Mouse (Mus musculus) bone marrow, adult 2 months (tissue): ENCODE measurements at regions not wholly inside any gene's neighbourhood (a gene's known extent, or its start where the extent isn't known, plus 50 kb on each side); places are given as distances from the start of the nearest gene placed in this dataset.

ENCODE experiments used
- H3K27ac ChIP-seq: fragments of 200-500 bp; 2 replicates; pipeline ENCODE4 v1.5.1; 2012; ENCODE audit warnings: low read depth, mild to moderate bottlenecking, control low read depth, inconsistent platforms, low read length; ENCODE audit not compliant: control insufficient read depth, poor library complexity, insufficient read depth
- H3K4me1 ChIP-seq: fragments of 200-500 bp; 2 replicates; pipeline ENCODE4 v1.6.1; 2011; ENCODE audit warnings: low read length; ENCODE audit not compliant: control insufficient read depth, insufficient read depth
- H3K4me3 ChIP-seq: fragments of 200-500 bp; replicated peaks from 2 replicates; pipeline ENCODE3; 2011; ENCODE audit warnings: mild to moderate bottlenecking, low read depth, low read length, control low read depth; ENCODE audit not compliant: control insufficient read depth
- CTCF ChIP-seq: fragments of 200-500 bp; IDR thresholded peaks from 2 replicates; pipeline ENCODE4 v1.5.1; 2011; ENCODE audit warnings: low read length, control low read depth; ENCODE audit not compliant: control insufficient read depth, insufficient read depth
- POLR2A ChIP-seq: fragments of 200-500 bp; IDR thresholded peaks from 2 replicates; pipeline ENCODE4 v1.6.1; 2011; ENCODE audit warnings: low read depth, mild to moderate bottlenecking, control low read depth, low read length, borderline replicate concordance; ENCODE audit not compliant: control insufficient read depth
- WGBS: fragments of 180-500 bp; shearing (Covaris S2); methylation state at CpG from one replicate; pipeline ENCODE4 v1.1.7; 2018; 5-methylcytosine and 5-hydroxymethylcytosine counted together

DNA sequence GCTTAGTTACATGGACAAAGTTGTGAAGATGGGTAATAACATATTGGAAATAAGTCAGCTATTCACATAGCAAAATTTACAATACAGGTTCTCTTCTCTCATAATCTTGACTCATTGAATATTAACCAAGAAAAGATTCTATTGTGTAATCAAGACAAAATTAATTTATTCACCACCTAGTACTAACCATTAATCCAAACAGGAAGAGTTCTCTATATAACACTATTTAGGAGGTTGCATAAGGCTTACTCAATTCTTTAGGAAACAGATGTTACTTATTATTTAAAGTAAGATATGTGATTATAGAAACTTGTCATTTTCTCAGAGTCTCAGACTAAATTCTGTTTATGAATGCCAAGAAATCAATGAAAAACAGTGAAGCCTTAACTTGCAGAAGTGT is 600.4 kb upstream of the Tusc1 start:
- TF ChIP-seq CTCF (no peak), POLR2A (no peak)
- Histone ChIP-seq H3K4me3 (no peak overlapping the region), H3K4me1 (no peaks in the 10 kb centered on the region), H3K27ac (no peak overlapping the region)

DNA sequence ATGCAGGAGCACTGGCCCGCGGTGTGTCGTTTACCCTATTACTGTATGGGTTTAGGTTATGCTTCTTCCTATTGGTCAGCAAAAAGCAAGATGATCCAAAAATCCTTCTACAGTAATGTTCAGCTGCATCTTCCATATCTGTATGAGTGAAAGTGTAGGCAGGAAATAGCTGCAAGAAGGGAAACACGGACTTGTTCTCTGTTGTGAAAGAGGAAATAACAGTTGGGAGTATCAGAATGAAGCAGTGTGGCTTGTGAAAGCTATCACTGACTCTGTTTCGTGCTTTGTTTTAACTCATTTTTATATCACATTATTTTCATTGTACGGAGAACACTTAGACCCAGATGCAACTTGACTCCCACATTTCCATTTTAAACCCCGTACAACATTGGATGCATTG is 591.8 kb upstream of the Tusc1 start:
- no peaks in the 10 kb centered on the region for H3K4me1 ChIP-seq
- no peak overlapping the region for H3K27ac ChIP-seq
- 65% methylated on average over 7 of the region's 7 CpGs for WGBS
- no peak for TF ChIP-seq POLR2A
- no peak for TF ChIP-seq CTCF
- H3K4me3 ChIP-seq, result no peak overlapping the region

DNA sequence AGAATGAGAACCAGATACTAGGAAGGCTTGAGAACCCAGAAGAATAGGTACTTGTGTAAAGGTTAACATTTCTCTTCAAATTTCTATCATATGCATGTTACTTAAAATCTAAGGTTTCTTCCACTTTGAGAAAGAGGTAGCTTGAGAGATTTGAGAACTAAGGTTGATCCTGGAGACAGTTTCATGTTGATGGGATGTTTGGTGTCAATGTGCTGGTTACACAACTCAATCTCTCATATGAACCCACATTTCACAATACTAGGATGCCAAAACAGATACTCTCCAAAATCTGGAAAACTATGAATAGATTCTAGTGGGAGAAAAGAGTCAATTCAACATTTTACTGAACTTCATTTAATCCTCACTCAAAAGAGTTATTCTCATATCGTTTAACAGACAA is 589.1 kb upstream of the Tusc1 start:
- Histone ChIP-seq H3K4me3 (no peak overlapping the region), H3K4me1 (no peaks in the 10 kb centered on the region), H3K27ac (no peak overlapping the region)
- WGBS, result 70% methylated on average over 1 of the region's 1 CpGs
- TF ChIP-seq CTCF (no peak), POLR2A (no peak)

DNA sequence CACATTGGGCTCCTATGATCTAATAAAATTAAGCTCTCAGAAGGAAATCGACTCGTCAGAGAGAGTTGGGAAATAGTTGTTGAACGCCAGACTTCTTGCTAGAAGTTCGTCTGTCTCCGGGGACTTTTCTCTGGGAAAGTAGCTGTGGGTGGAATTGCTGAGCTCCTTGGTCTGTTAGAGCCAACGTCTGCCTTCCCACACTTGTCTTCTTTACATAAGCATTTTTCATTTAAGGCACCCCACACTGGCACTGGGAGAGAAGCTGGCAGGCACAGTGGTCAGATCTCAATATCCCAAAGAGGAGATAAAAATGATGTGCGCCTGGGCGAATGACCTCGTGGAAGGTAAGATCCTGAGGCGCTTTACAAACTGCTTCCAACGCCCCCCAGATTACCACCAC is 551.3 kb upstream of the Tusc1 start:
- Histone ChIP-seq H3K4me3 (no peak overlapping the region), H3K27ac (no peak overlapping the region), H3K4me1 (no peaks in the 10 kb centered on the region)
- no peak for TF ChIP-seq POLR2A
- no peak for TF ChIP-seq CTCF
- 83% methylated on average over 11 of the region's 11 CpGs for WGBS

DNA sequence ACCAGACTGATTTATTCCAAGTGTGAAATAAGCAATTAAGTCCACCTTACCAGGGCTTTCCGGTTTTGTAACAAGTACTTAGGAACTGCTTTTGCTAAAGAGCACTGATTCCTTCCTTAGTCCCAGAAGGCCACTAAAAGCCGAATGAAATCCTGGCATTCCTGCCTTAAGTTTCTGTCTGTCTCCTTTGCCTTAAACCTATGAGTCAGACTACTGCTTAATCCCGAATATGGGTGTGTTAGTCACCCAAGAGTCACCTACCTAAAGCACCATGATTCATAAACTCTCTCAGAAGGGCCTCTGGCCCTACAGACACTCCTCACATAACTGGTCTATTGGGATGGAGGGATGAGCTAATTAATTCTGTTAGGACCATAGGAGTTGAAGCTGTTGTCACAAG is 546.0 kb upstream of the Tusc1 start:
- Histone ChIP-seq H3K4me3 (no peak overlapping the region), H3K4me1 (no peaks in the 10 kb centered on the region), H3K27ac (no peak overlapping the region)
- WGBS, result 68% methylated on average over 3 of the region's 3 CpGs
- TF ChIP-seq POLR2A, result no peak
- no peak for TF ChIP-seq CTCF

DNA sequence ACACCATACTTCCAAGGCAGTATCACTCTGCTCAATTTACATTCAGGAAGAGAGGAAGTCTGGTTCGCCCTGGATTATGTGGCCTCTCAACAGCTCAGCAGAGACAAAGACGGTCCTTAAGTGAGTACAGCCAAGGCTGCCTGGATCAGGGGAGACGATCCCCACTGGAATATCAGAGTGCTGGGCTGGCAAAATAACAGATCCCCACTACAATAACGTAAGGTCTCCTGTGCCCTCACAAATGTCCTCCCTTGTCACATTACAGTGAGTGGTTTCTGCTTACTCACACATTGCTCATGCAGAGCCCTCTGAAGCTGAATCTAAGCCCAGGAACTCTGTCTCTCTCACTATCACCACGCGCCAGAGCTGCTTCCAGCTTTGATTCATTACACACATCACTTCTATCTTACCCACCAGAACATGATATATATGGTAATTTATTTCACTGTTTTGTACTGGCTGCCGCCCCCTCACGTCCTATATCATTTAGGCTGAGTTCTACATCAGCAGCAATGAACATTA is 544.1 kb upstream of the Tusc1 start:
- H3K4me1 ChIP-seq, result no peaks in the 10 kb centered on the region
- H3K27ac ChIP-seq, result no peak overlapping the region
- TF ChIP-seq CTCF (no peak), POLR2A (no peak)
- H3K4me3 ChIP-seq, result no peak overlapping the region
- 65% methylated on average over 8 of the region's 8 CpGs for WGBS

DNA sequence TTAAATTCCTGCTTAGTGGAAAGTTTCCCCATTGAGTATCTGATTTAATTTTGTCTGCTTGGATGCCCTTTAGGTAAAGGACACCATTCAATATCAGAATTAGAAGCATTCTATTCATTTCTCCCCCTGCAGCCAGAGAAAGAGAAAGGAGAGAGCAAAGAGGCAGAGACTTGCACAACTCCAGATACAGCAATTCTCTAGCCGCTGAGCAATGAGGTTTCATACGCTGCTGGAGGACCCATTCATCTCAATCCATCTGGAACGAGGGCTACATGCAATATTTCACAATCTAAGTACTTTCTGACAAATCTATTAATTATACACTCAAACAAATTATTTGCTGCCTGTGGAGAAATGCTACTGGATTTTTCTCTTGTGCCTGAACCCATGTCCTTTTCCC is 538.0 kb upstream of the Tusc1 start:
- no peak overlapping the region for H3K4me3 ChIP-seq
- WGBS, result 71% methylated on average over 3 of the region's 3 CpGs
- no peaks in the 10 kb centered on the region for H3K4me1 ChIP-seq
- no peak for TF ChIP-seq POLR2A
- no peak for TF ChIP-seq CTCF
- H3K27ac ChIP-seq, result no peak overlapping the region

DNA sequence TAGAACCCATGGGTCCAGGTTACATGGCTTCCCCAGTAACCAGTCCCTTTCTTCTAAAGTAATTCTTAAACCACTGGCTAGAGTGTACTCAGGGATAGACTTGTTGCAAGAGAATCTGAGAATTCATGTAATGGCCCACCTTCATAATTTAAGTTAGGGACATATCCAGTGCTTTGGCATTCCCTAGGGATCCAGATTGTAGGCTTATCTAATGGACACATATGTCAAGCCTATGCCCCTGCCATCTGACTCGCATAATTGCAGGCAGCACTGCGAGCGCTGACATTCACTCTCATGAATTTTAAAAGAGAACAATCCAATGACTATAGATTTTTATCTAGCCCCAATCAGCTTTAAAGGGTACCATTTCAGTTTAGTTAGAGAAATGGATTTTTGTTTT is 518.1 kb upstream of the Tusc1 start:
- H3K4me1 ChIP-seq, result no peaks in the 10 kb centered on the region
- 89% methylated on average over 3 of the region's 3 CpGs for WGBS
- no peak overlapping the region for H3K27ac ChIP-seq
- TF ChIP-seq CTCF (no peak), POLR2A (no peak)
- H3K4me3 ChIP-seq, result no peak overlapping the region

DNA sequence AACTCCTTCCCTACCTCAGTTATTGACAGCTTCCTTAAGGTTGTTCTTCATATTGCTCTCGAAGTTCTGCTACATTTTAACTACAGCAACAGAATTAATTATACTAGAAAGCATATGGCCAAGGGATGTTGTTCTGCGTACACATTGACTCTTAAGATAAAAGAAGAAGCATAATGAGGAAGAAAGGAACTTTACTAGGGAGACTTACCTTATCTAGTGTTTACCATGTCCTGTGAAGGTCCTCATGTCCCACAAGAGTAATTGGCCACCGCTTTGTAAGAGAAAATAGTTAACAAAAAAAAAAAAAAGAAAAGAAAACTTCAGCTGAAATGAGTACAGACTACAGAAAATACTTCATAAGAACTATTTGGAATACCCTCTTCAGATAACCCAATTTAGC is 513.9 kb upstream of the Tusc1 start:
- H3K4me3 ChIP-seq, result no peak overlapping the region
- no peaks in the 10 kb centered on the region for H3K4me1 ChIP-seq
- no peak overlapping the region for H3K27ac ChIP-seq
- WGBS, result 44% methylated on average over 3 of the region's 3 CpGs
- TF ChIP-seq CTCF (no peak), POLR2A (no peak)
